Mouse (Mus musculus) heart, adult 2 months (tissue): ENCODE data around the gene Rab5c. TPM values are rescaled to one million over a fixed set of nuclear protein-coding genes. Genes with fewer than 3 reads are reported as not detected.
A peak's percentile ranks its signal among the peaks of the same experiment; 100 is the strongest.

Source experiments
- DNase-seq, 2 experiments: peaks; one replicate each; pipeline ENCODE4 v3.0.0; 2021
- H3K27ac ChIP-seq: fragments of 200-600 bp; 2 replicates; pipeline ENCODE4 v1.8.1; 2022
- H3K27me3 ChIP-seq: fragments of 200-500 bp; 2 replicates; pipeline ENCODE4 v1.6.1; 2012; ENCODE audit warnings: mild to moderate bottlenecking, low read length, inconsistent platforms, mixed read lengths; ENCODE audit not compliant: control insufficient read depth, insufficient read depth
- H3K36me3 ChIP-seq: fragments of 200-500 bp; 2 replicates; pipeline ENCODE4 v1.6.1; 2012; ENCODE audit warnings: low read length, inconsistent platforms; ENCODE audit not compliant: control insufficient read depth, insufficient read depth
- H3K4me1 ChIP-seq: fragments of 200-500 bp; 2 replicates; pipeline ENCODE4 v1.6.1; 2011; ENCODE audit warnings: low read length; ENCODE audit not compliant: control insufficient read depth, insufficient read depth
- H3K4me3 ChIP-seq: fragments of 200-600 bp; 2 replicates; pipeline ENCODE4 v1.8.1; 2022
- H3K79me2 ChIP-seq: fragments of 200-500 bp; replicated peaks from 2 replicates; pipeline ENCODE4 v1.6.1; 2012; ENCODE audit warnings: mild to moderate bottlenecking, inconsistent platforms, low read length, moderate library complexity, mixed read lengths; ENCODE audit not compliant: control insufficient read depth, insufficient read depth
- H3K9ac ChIP-seq: fragments of 200-500 bp; 2 replicates; pipeline ENCODE4 v1.6.1; 2012; ENCODE audit warnings: low read depth, mild to moderate bottlenecking, control low read depth, inconsistent platforms, low read length, mixed read lengths
- CTCF ChIP-seq: fragments of 200-600 bp; IDR thresholded peaks from 2 replicates; pipeline ENCODE4 v1.8.1; 2022; ENCODE audit warnings: antibody characterized with exemption, mild to moderate bottlenecking, moderate library complexity
- EP300 ChIP-seq: fragments of 200-500 bp; IDR thresholded peaks from 2 replicates; pipeline ENCODE4 v1.6.1; 2011; ENCODE audit warnings: low read depth, low read length, control low read depth; ENCODE audit not compliant: insufficient read depth
- POLR2A ChIP-seq: fragments of 200-500 bp; IDR thresholded peaks from 2 replicates; pipeline ENCODE4 v1.6.1; 2011; ENCODE audit warnings: mild to moderate bottlenecking, low read depth, low read length, control low read depth; ENCODE audit not compliant: insufficient read depth
- WGBS: fragments of 180-500 bp; shearing (Covaris S2); methylation state at CpG from one replicate; pipeline ENCODE4 v1.1.7; 2018; 5-methylcytosine and 5-hydroxymethylcytosine counted together
- intact Hi-C: fragments of 180-260 bp; cut with DNase I; formaldehyde crosslinking; loops from one replicate; pipeline ENCODE4 v1.15.1; 2025
- polyA plus RNA-seq: library from polyadenylated mRNA; depleted of rRNA; stranded (reverse); fragments of >200 nt; gene quantifications from 2 replicates; pipeline ENCODE4 v1.2.3, GENCODE M21; 2012
- total RNA-seq, 2 experiments: library from RNA; stranded (reverse); gene quantifications; 2 replicates each; pipeline ENCODE4 v1.2.3; 2021

Rab5c gene
- total and polyA plus RNA-seq, 3 experiments: 53.0 to 69.3 (median 56.3) TPM

GRCm38 (mm10) chr11:100718866-100719265 is 19.1 kb downstream of the Rab5c start:
- Histone ChIP-seq H3K27ac (peak overlapping the region; percentile 64), H3K36me3 (peaks cover 36% of the 10 kb centered on the region), H3K79me2 (peaks cover 5% of the 10 kb centered on the region), H3K27me3 (no peaks in the 10 kb centered on the region), H3K4me3 (no peak overlapping the region), H3K4me1 (peaks cover 38% of the 10 kb centered on the region), H3K9ac (no peak overlapping the region)
- TF ChIP-seq CTCF (no peak), POLR2A (no peak), EP300 (no peak)
- peak in 1 of 2 experiments; percentile 45 for DNase-seq
- intact Hi-C loops: loop anchor here (10.0 kb wide), 1 partner anchor 456 kb away; the partner anchor contains the start of genes Ccr10, Cntnap1 and Plekhh3
- 75% methylated on average over 4 of the region's 4 CpGs for WGBS

GRCm38 (mm10) chr11:100718462-100718861 is 19.6 kb downstream of the Rab5c start:
- H3K9ac ChIP-seq: no peak overlapping the region
- peak overlapping the region; percentile 64 for H3K27ac ChIP-seq
- H3K36me3 ChIP-seq: peaks cover 33% of the 10 kb centered on the region
- DNase-seq: no peak
- no peak for TF ChIP-seq POLR2A
- intact Hi-C loops: loop anchor here (10.0 kb wide), 1 partner anchor 456 kb away; the partner anchor contains the start of genes Ccr10, Cntnap1 and Plekhh3
- peaks cover 38% of the 10 kb centered on the region for H3K4me1 ChIP-seq
- H3K27me3 ChIP-seq: no peaks in the 10 kb centered on the region
- WGBS: 91% methylated on average over 7 of the region's 7 CpGs
- peaks cover 5% of the 10 kb centered on the region for H3K79me2 ChIP-seq
- no peak overlapping the region for H3K4me3 ChIP-seq

GRCm38 (mm10) chr11:100716649-100717048 is 21.4 kb downstream of the Rab5c start:
- H3K4me1 ChIP-seq: peaks cover 32% of the 10 kb centered on the region
- peaks cover 22% of the 10 kb centered on the region for H3K36me3 ChIP-seq
- H3K4me3 ChIP-seq: no peak overlapping the region
- no peaks in the 10 kb centered on the region for H3K79me2 ChIP-seq
- WGBS: 76% methylated on average over 3 of the region's 3 CpGs
- DNase-seq: no peak
- no peak overlapping the region for H3K9ac ChIP-seq
- TF ChIP-seq EP300: no peak
- TF ChIP-seq POLR2A: no peak
- no peak for TF ChIP-seq CTCF
- no peak overlapping the region for H3K27ac ChIP-seq
- H3K27me3 ChIP-seq: no peaks in the 10 kb centered on the region
- intact Hi-C loops: loop anchor here (1.0 to 10.0 kb wide), 2 partner anchors 21 to 458 kb away; partner anchors contain the start of genes Ccr10, Cntnap1 and Plekhh3

GRCm38 (mm10) chr11:100714948-100715347 is 23.1 kb downstream of the Rab5c start:
- Histone ChIP-seq H3K27ac (no peak overlapping the region; the same call in 1 of the 2 replicates), H3K4me3 (no peak overlapping the region), H3K9ac (no peak overlapping the region), H3K36me3 (peaks cover 11% of the 10 kb centered on the region; the same call in 1 of the 2 replicates), H3K4me1 (peaks cover 18% of the 10 kb centered on the region), H3K79me2 (no peaks in the 10 kb centered on the region), H3K27me3 (no peaks in the 10 kb centered on the region)
- intact Hi-C loops: loop anchor here (1.0 to 10.0 kb wide), 3 partner anchors 46 to 460 kb away; partner anchors contain the start of genes Ccr10, Cntnap1 and Plekhh3
- DNase-seq: no peak
- no peak for TF ChIP-seq CTCF
- TF ChIP-seq EP300: no peak
- no peak for TF ChIP-seq POLR2A
- WGBS: 91% methylated on average over 6 of the region's 6 CpGs

- peak; percentile 82 to 85 for DNase-seq
- WGBS: 36% methylated on average over 6 of the region's 6 CpGs
- no peaks in the 10 kb centered on the region for H3K27me3 ChIP-seq
- peaks cover 7% of the 10 kb centered on the region; the same call in 1 of the 2 replicates for H3K36me3 ChIP-seq
- peak; percentile 93 for TF ChIP-seq EP300
- TF ChIP-seq POLR2A: no peak
- TF ChIP-seq CTCF: peak; percentile 91
- H3K79me2 ChIP-seq: no peaks in the 10 kb centered on the region
- peak overlapping the region; percentile 11; the same call in 1 of the 2 replicates for H3K9ac ChIP-seq
- intact Hi-C loops: loop anchor here (1.0 to 10.0 kb wide), 3 partner anchors 47 to 460 kb away; partner anchors contain the start of genes Ccr10, Cntnap1 and Plekhh3
- H3K4me3 ChIP-seq: peak overlapping the region; percentile 53
- peaks cover 14% of the 10 kb centered on the region for H3K4me1 ChIP-seq
- peak overlapping the region; percentile 89 for H3K27ac ChIP-seq
Observed at GRCm38 (mm10) chr11:100714534-100714915, 23.5 kb downstream of the Rab5c start.
